Mouse (Mus musculus) kidney, embryonic 15.5 days (tissue): ENCODE data around the gene Slc6a13. TPM values are rescaled to one million over a fixed set of nuclear protein-coding genes. Genes with fewer than 3 reads are reported as not detected.

Experiments
- microRNA-seq: library from miRNA; unstranded; fragments of <30 nt; microRNA quantifications from one replicate; pipeline ENCODE4, GENCODE M21; 2016
- polyA plus RNA-seq: library from polyadenylated mRNA; unstranded; fragments of >200 nt; fragmentation: Nextera tagmentation; extraction: Ambion mirVana; gene quantifications from 2 replicates; pipeline ENCODE4 v1.2.1, GENCODE M21; 2015

Slc6a13 gene
- polyA plus RNA-seq, 1 experiment from 2014 or later, result 22.2 TPM

Small RNAs within 50 kb of the gene (microRNA-seq; reads per million reads assigned to microRNA genes)
- not detected for gene Gm24855

Other genes with a start within 250 kb of the Slc6a13 start
- 12.0 and 13.1 TPM in 2 replicates for gene Mical3, start 169.2 kb upstream of the Slc6a13 start, polyA plus RNA-seq
- 10.5 TPM in 2 replicates for gene Pex26, start 116.6 kb upstream of the Slc6a13 start, polyA plus RNA-seq
- gene Tuba8, start 89.5 kb upstream of the Slc6a13 start, polyA plus RNA-seq, result 0.22 and 0.43 TPM in 2 replicates
- gene Usp18, start 54.3 kb upstream of the Slc6a13 start, polyA plus RNA-seq, result 2.1 and 3.2 TPM in 2 replicates
- 0.44 and 0.51 TPM in 2 replicates for gene Slc6a12, start 42.8 kb downstream of the Slc6a13 start, polyA plus RNA-seq
- gene Iqsec3, start 173.5 kb downstream of the Slc6a13 start, polyA plus RNA-seq, result 0.14 and 0.21 TPM in 2 replicates